Mouse (Mus musculus) kidney, postnatal 0 days (tissue): ENCODE measurements at regions not wholly inside any gene's neighbourhood (a gene's known extent, or its start where the extent isn't known, plus 50 kb on each side); places are given as distances from the start of the nearest gene placed in this dataset.

Experiments used
- ATAC-seq: fragments of 200-750 bp; cut with Nextera tagmentation; replicated peaks from 2 replicates; pipeline ENCODE4 v1.8.0; 2017; ENCODE audit warnings: low read depth, moderate number of reproducible peaks, moderate TSS enrichment, moderate library complexity; ENCODE audit not compliant: low FRiP score
- DNase-seq: peaks from one replicate; pipeline ENCODE4 v3.0.0-alpha.2; 2016; ENCODE audit warnings: low spot score
- H3K27ac ChIP-seq: fragments of 300-500 bp; sonication (generic); 2 replicates; pipeline ENCODE4 v1.5.1; 2014; ENCODE audit warnings: mild to moderate bottlenecking
- H3K27me3 ChIP-seq: fragments of 300-500 bp; sonication (generic); 2 replicates; pipeline ENCODE4 v1.6.1; 2014; ENCODE audit warnings: low read length, mixed read lengths; ENCODE audit not compliant: insufficient read depth
- H3K36me3 ChIP-seq: fragments of 300-500 bp; sonication (generic); 2 replicates; pipeline ENCODE4 v1.6.1; 2014; ENCODE audit warnings: low read length, mixed read lengths; ENCODE audit not compliant: insufficient read depth
- H3K4me1 ChIP-seq: fragments of 300-500 bp; sonication (generic); replicated peaks from 2 replicates; pipeline ENCODE4 v1.6.1; 2014; ENCODE audit warnings: antibody characterized with exemption, low read length, mixed read lengths; ENCODE audit not compliant: insufficient read depth
- H3K4me2 ChIP-seq: fragments of 300-500 bp; sonication (generic); 2 replicates; pipeline ENCODE4 v1.6.1; 2014; ENCODE audit warnings: mild to moderate bottlenecking, low read length, moderate library complexity, mixed read lengths
- H3K4me3 ChIP-seq: fragments of 300-500 bp; sonication (generic); replicated peaks from 2 replicates; pipeline ENCODE4 v1.5.1; 2014; ENCODE audit warnings: low read depth, low read length
- H3K9ac ChIP-seq: fragments of 300-500 bp; sonication (generic); 2 replicates; pipeline ENCODE4 v1.6.1; 2014; ENCODE audit warnings: low read depth, low read length
- H3K9me3 ChIP-seq: fragments of 300-500 bp; sonication (generic); replicated peaks from 2 replicates; pipeline ENCODE4 v1.6.1; 2016; ENCODE audit warnings: low read length, inconsistent platforms, mixed read lengths
- CTCF ChIP-seq: IDR thresholded peaks from 2 replicates; pipeline ENCODE4 v1.5.1; 2016; ENCODE audit warnings: antibody characterized with exemption, low read depth, mild to moderate bottlenecking, moderate library complexity
- WGBS: fragments of 180-500 bp; shearing (Covaris S2); extraction: QIAGEN DNeasy Blood & Tissue Kit; methylation state at CpG from one replicate; pipeline ENCODE4 v1.1.7; 2014; 5-methylcytosine and 5-hydroxymethylcytosine counted together

DNA sequence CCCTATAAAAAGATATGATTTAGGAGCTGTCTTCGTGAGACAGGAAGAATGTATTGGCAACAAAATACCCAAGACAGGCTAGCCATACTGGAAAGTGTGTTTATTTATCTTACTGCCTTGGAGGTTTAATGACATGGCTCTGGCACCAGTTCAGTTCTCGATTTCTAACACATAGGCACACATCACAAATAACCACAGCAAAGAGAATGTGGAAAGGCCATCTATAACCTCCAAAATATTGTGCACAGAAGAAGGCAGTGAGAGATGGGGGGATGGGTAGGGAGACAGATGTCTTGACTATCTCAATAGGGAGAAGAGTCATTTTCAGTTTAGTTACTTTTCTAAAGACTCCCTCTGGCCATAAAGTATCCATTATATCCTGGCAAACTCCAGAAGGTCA lies 90.5 kb downstream of the Minar1 start:
- DNase-seq (no peak), ATAC-seq (no peak)
- WGBS: 24% methylated on average over 2 of the region's 2 CpGs
- H3K9ac ChIP-seq: no peak overlapping the region
- no peaks in the 10 kb centered on the region for H3K36me3 ChIP-seq
- no peaks in the 10 kb centered on the region for H3K27me3 ChIP-seq
- H3K4me3 ChIP-seq: no peak overlapping the region
- no peak for TF ChIP-seq CTCF
- no peak overlapping the region for H3K27ac ChIP-seq
- H3K4me1 ChIP-seq: no peaks in the 10 kb centered on the region
- no peak overlapping the region for H3K4me2 ChIP-seq
- H3K9me3 ChIP-seq: no peaks in the 10 kb centered on the region

DNA sequence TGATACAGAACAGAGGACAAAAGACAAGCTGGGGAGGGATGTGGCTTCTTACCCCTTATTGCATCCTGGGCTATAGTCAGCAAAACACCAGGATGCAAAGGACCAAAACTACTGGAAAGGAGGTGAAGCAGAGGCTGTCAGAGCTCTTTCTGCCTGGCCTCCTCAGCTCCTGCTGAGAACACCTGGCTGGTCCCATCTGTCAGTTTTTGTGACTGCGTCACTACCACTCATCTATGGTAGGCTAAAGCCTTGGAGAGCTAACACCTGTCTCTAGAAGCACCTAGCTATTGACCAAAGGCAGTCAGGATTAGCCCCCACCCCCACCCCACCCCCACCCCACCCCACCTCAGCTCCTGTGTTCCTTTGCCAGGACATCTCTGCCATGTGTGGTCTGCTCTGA lies 98.8 kb downstream of the Minar1 start:
- Histone ChIP-seq H3K9me3 (no peaks in the 10 kb centered on the region), H3K36me3 (no peaks in the 10 kb centered on the region), H3K4me2 (no peak overlapping the region), H3K27ac (no peak overlapping the region), H3K4me1 (no peaks in the 10 kb centered on the region), H3K27me3 (no peaks in the 10 kb centered on the region), H3K4me3 (no peak overlapping the region), H3K9ac (no peak overlapping the region)
- DNase-seq: no peak
- 63% methylated on average over 1 of the region's 1 CpGs for whole genome bisulfite sequencing
- no peak for ATAC-seq
- no peak for TF ChIP-seq CTCF

DNA sequence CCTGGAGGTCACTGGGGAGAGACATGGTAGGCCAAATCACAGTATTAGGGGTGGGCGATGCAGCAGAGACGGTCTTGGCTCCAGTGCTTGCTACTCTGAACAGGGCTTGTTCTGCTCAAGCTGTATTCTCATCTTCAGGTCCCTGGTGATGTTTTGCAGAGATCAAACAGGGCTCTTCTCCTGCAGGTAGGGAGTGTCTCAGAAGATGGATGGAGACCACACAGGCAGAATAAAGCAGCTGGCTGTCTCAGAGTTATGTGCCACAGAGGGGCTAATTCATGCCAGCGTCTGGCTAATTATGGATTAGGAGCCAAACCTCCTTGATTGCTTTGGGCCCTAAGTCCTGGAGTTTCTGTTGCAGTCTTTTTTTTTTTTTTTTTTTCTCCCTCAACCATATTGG lies 99.2 kb downstream of the Minar1 start:
- Histone ChIP-seq H3K9ac (no peak overlapping the region), H3K36me3 (no peaks in the 10 kb centered on the region), H3K4me1 (no peaks in the 10 kb centered on the region), H3K27ac (no peak overlapping the region), H3K4me2 (no peak overlapping the region), H3K27me3 (no peaks in the 10 kb centered on the region), H3K9me3 (no peaks in the 10 kb centered on the region), H3K4me3 (no peak overlapping the region)
- 57% methylated on average over 3 of the region's 3 CpGs for WGBS
- DNase-seq: no peak
- no peak for ATAC-seq
- no peak for TF ChIP-seq CTCF

DNA sequence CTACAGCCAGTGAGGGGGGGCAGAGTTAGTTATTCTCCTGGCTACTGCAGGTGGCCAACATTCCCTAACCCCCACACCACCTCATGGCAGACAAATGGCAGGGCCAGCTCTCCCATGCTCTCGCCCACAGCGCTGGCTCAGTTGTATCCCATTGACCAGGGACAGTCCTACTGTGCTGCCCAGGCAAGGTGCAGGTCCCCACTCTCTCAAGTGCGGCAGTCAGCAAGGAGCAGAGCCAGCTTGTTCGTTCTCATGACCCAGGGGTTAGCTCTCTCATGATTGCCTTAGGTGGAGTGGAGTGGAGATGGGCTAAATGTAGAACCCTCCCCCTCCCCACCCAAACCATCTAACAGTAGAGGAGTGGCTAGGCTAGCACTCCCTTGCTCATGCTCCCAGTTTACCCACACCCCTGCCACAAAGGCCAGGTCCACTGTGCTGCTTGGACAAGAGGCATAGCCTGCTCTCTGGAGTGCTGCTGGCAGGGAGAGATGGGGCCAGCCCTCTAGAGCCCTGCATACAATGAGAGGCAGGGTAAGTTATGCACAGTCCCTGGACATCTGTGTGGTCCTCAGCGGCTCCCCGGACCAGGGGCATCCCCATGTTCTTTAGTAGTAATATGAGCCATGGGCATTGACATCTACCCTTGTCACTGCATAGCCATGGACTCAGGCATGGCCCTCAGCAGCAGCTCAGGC lies 114.4 kb downstream of the Minar1 start:
- Histone ChIP-seq H3K36me3 (no peaks in the 10 kb centered on the region), H3K9me3 (no peaks in the 10 kb centered on the region), H3K4me1 (no peaks in the 10 kb centered on the region), H3K27ac (no peak overlapping the region), H3K9ac (no peak overlapping the region), H3K4me3 (no peak overlapping the region), H3K27me3 (no peaks in the 10 kb centered on the region), H3K4me2 (no peak overlapping the region)
- WGBS: 90% methylated on average over 6 of the region's 6 CpGs
- DNase-seq: no peak
- TF ChIP-seq CTCF: no peak
- no peak for ATAC-seq

DNA sequence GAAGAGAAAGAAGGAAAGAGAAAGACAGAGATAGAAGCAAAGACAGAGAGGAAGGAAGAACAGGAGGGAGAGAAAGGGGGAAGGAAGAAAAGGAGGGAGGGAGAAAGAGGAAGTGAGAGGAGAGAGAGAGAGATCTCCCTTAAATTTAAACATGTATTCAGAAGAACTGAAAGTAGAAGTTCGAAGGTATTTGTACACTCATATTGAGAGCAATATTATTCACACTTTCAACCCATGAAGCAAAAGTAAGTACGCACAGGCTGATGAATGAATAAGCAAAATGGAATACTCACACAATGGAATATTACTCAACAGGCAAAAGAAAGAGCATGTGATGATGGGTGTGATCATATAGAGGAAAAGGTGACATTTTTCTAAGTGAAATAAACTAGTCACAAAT lies 120.8 kb downstream of the Minar1 start:
- no peaks in the 10 kb centered on the region for H3K9me3 ChIP-seq
- no peak for TF ChIP-seq CTCF

DNA sequence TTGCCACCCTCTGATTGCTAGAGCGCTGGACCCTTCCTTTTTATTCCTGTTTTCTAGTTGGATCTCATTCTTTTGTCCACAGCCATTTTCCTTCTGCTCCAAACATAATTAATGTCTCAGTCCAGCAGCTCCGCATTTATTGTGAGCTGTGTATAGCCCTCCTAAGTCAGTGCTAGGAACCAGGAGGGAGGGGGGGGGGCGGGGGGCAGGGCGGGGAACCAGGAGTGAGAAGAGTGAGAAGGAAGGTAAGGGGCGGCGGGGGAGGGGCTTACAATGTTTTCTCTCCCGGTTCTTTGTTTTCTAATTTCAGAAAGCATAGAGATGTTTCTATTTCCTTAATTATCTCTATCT lies 125.6 kb downstream of the Minar1 start:
- DNase-seq (peak; percentile 22), ATAC-seq (no peak)
- Histone ChIP-seq H3K4me1 (no peaks in the 10 kb centered on the region), H3K27ac (no peak overlapping the region), H3K9ac (no peak overlapping the region), H3K27me3 (no peaks in the 10 kb centered on the region), H3K4me3 (no peak overlapping the region), H3K36me3 (no peaks in the 10 kb centered on the region), H3K9me3 (no peaks in the 10 kb centered on the region), H3K4me2 (peak overlapping the region; percentile 47)
- WGBS: 8% methylated on average over 7 of the region's 7 CpGs
- no peak for TF ChIP-seq CTCF

More for the DNA sequence above, 120.8 kb downstream of the Minar1 start:
- Histone ChIP-seq H3K4me1 (no peaks in the 10 kb centered on the region), H3K36me3 (no peaks in the 10 kb centered on the region), H3K27ac (no peak overlapping the region), H3K4me3 (no peak overlapping the region), H3K4me2 (no peak overlapping the region), H3K9ac (no peak overlapping the region), H3K27me3 (no peaks in the 10 kb centered on the region)
- no peak for DNase-seq
- 88% methylated on average over 2 of the region's 2 CpGs for WGBS
- ATAC-seq: no peak
